Mouse (Mus musculus): Measurements from ENCODE around the gene Ccr10. TPM values are rescaled to one million over a fixed set of nuclear protein-coding genes. Genes with fewer than 3 reads are reported as not detected.
A peak's percentile ranks its signal among the peaks of the same experiment; 100 is the strongest.

Gene Ccr10
- polyA plus RNA-seq, 1 experiment from 2014 or later: not detected

DNA sequence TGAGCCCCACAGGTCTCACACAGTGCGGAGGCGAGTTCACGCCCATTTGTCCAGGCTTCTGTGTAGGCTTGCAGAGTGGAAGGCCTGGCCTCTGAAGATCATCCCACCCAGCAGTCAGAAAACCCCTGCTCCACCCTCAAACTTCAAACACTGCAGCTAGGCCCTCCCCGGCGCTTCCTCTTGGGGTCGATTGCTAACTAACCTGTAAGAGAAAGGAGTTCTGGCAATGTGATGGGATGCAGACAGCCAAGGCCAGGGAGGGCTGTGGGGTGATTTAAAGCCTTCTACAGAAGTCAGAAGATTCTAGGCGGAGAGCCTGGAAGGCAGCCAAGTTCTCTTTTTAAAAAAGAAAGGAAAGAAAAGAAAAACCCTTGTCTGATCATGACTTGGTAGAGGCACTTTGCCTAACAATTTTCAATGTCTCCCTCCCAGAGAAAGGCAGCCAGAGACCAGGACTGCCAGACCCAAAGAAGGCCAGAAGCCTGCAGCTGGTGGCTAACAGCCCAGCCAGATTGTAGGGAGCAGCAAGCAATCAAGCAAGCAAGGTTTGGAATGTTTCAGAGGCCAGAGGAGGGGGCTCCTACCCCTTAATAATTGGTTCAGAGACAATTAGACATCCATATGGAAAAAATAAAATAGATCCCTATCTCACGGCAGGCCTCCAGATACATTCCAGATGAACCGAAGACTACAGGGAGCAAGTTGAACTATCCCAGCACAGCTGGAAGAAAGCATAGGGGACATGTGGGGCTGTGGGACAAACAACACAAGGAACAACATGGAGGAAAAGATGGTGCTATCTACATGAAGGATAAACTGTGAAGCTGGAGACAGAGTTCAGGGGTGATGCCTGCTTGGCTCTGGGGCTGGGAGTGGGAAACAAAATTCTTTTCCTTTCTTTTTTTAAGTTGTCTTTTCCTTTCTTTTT, 25.8 kb downstream of the Ccr10 start:
- Histone ChIP-seq H3K4me2 (no peak overlapping the region), H3K27ac (ENCODE audit: low read depth, low read length) (no peak overlapping the region), H3K9me3 (ENCODE audit: control insufficient read depth, low read length) (no peaks in the 10 kb centered on the region), H3K4me1 (ENCODE audit: control insufficient read depth, insufficient read depth, low read length) (no peaks in the 10 kb centered on the region), H3K27me3 (ENCODE audit: control insufficient read depth, insufficient read depth, low read length) (no peaks in the 10 kb centered on the region), H3K36me3 (ENCODE audit: control insufficient read depth, insufficient read depth, low read length) (no peaks in the 10 kb centered on the region), H3K9ac (ENCODE audit: low read length) (no peak overlapping the region), H3K4me3 (ENCODE audit: low read depth, low read length) (no peak overlapping the region)
- 72% methylated on average over 9 of the region's 9 CpGs for WGBS
- no peak for ATAC-seq (ENCODE audit: low FRiP score)
- peak; percentile 59 for DNase-seq (ENCODE audit: low spot score, missing footprints)

DNA sequence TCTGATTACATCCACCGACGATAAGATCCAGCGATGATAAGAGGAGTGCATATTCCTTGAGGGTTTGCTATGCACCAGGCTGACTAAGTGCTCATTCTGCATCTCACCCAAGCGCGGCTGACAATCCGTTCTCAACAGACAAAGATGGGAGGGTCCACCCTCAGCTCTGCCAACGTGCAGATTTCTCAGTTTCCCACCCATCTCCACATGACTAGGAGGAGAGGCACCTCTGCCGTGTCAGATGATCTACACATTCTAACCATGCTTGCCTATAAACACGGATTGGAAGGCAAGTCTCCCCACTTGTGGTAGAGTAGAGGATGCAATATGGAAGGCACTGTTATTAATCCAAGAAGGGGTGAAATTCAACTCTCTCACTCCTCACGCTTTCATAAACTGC, 26.5 kb downstream of the Ccr10 start:
- ATAC-seq (ENCODE audit: low FRiP score) (no peak), DNase-seq (ENCODE audit: low spot score, missing footprints) (peak; percentile 64)
- 70% methylated on average over 10 of the region's 10 CpGs for WGBS
- Histone ChIP-seq H3K27me3 (ENCODE audit: control insufficient read depth, insufficient read depth, low read length) (no peaks in the 10 kb centered on the region), H3K27ac (ENCODE audit: low read depth, low read length) (no peak overlapping the region), H3K4me1 (ENCODE audit: control insufficient read depth, insufficient read depth, low read length) (peaks cover 3% of the 10 kb centered on the region; the same call in 1 of the 2 replicates), H3K4me2 (no peak overlapping the region), H3K36me3 (ENCODE audit: control insufficient read depth, insufficient read depth, low read length) (no peaks in the 10 kb centered on the region), H3K9ac (ENCODE audit: low read length) (no peak overlapping the region), H3K9me3 (ENCODE audit: control insufficient read depth, low read length) (no peaks in the 10 kb centered on the region), H3K4me3 (ENCODE audit: low read depth, low read length) (no peak overlapping the region)

DNA sequence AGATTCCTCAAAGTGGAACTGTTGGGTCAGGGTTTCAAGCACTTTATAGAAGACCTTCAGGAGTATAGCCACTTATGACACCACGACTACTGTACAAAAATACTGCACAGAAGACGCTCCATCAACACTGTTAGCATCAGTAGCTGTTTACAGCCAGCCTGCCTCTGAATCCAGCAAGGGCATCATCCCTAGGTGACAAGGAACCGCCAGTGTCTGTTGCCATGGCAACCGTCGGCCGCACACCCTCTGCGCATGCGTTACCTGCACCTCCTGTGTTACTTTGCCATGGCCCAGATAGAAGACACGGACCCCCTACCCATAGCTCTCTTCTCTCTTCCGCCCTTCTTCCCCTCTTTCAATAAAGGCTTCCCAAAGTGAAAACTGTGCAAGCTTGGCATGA, 28.9 kb downstream of the Ccr10 start:
- no peaks in the 10 kb centered on the region for H3K9me3 ChIP-seq (ENCODE audit: control insufficient read depth, low read length)
- no peak overlapping the region for H3K4me2 ChIP-seq
- ATAC-seq (ENCODE audit: low FRiP score) (no peak), DNase-seq (ENCODE audit: low spot score, missing footprints) (peak; percentile 91)
- H3K9ac ChIP-seq (ENCODE audit: low read length): no peak overlapping the region
- H3K4me3 ChIP-seq (ENCODE audit: low read depth, low read length): no peak overlapping the region
- H3K4me1 ChIP-seq (ENCODE audit: control insufficient read depth, insufficient read depth, low read length): peaks cover 3% of the 10 kb centered on the region; the same call in 1 of the 2 replicates
- no peaks in the 10 kb centered on the region for H3K36me3 ChIP-seq (ENCODE audit: control insufficient read depth, insufficient read depth, low read length)
- H3K27me3 ChIP-seq (ENCODE audit: control insufficient read depth, insufficient read depth, low read length): no peaks in the 10 kb centered on the region
- WGBS: 18% methylated on average over 10 of the region's 10 CpGs
- H3K27ac ChIP-seq (ENCODE audit: low read depth, low read length): no peak overlapping the region

DNA sequence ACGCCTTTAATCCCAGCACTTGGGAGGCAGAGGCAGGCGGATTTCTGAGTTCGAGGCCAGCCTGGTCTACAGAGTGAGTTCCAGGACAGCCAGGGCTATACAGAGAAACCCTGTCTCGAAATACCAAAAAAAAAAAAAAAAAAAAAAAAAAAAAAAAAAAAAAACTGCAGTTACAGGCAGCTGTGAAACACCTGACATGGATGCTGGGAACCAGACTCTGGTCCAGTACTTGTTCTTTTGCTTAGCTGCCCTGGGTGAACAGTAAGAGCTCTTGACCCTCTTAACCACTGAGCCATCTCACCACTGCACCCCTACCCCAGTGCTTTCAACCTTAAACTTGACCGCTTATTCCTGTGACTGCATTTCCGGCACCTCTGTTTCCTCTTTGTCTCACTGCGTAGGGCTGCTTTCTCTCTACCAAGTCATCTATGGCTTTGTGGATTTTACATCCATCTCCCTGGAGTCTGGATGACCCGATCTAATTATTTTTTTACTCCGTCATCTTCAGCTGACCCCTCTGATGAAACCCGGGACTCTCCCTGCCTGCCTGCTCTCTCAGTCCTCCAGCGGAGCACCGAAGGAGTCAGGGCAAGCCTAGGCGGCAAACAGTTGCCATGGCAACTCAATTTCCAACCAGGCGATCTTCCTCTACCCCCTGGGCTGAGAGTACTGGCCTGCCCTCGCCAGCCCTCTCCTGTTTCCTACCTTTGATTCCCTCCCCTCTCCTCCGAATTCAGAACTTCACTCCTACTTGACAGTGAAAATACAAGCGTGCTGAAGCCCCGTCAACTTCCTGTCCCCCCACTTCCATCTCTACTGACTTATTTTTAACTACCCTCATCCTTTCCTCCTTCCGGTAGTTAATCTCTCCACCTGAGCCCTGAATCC, 31.7 kb downstream of the Ccr10 start:
- H3K4me1 ChIP-seq (ENCODE audit: control insufficient read depth, insufficient read depth, low read length): peaks cover 3% of the 10 kb centered on the region; the same call in 1 of the 2 replicates
- no peaks in the 10 kb centered on the region for H3K9me3 ChIP-seq (ENCODE audit: control insufficient read depth, low read length)
- ATAC-seq (ENCODE audit: low FRiP score): peak; percentile 79; the same call in 1 of the 2 replicates
- H3K27ac ChIP-seq (ENCODE audit: low read depth, low read length): no peak overlapping the region
- peak overlapping the region; percentile 59 for H3K9ac ChIP-seq (ENCODE audit: low read length)
- H3K36me3 ChIP-seq (ENCODE audit: control insufficient read depth, insufficient read depth, low read length): no peaks in the 10 kb centered on the region
- H3K4me2 ChIP-seq: peak overlapping the region; percentile 45
- peak; percentile 95 for DNase-seq (ENCODE audit: low spot score, missing footprints)
- 21% methylated on average over 18 of the region's 19 CpGs for WGBS
- H3K4me3 ChIP-seq (ENCODE audit: low read depth, low read length): peak overlapping the region; percentile 20; the same call in 1 of the 2 replicates
- H3K27me3 ChIP-seq (ENCODE audit: control insufficient read depth, insufficient read depth, low read length): no peaks in the 10 kb centered on the region

DNA sequence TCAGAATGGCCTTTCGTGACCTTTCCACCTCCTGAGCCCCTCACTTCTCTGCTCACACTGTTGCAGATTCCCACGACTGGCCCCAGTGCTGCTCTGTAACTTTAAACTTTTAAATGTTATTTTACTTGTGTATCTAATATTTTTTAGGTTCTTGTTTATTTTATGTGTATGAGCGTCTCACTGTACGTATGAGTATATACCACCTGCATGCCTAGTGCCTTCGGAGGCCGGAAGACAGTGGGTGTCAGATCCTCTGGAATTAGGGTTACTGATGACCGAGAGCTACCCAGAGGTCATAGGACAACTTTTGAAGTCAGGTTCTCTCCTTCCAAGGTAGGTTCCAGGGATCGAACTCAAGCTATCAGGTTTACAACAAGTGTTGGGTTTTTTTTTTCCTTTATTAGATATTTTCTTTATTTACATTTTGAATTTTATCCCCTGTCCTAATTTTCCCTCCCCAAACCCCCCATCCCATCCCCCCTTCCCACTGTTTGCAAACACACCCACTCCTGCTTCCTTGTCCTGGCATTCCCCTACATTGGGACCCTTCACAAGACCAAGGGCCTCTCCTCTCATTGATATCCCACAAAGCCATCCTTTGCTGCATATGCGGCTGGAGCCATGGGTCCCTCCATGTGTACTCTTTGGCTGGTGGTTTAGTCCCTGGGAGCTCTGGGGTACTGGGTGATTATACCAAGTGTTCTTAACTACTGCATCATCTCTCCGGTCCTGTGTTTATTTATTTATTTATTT, 32.9 kb downstream of the Ccr10 start:
- Histone ChIP-seq H3K4me2 (no peak overlapping the region), H3K27ac (ENCODE audit: low read depth, low read length) (no peak overlapping the region), H3K4me3 (ENCODE audit: low read depth, low read length) (no peak overlapping the region), H3K9ac (ENCODE audit: low read length) (no peak overlapping the region), H3K4me1 (ENCODE audit: control insufficient read depth, insufficient read depth, low read length) (peaks cover 3% of the 10 kb centered on the region; the same call in 1 of the 2 replicates), H3K27me3 (ENCODE audit: control insufficient read depth, insufficient read depth, low read length) (no peaks in the 10 kb centered on the region), H3K9me3 (ENCODE audit: control insufficient read depth, low read length) (no peaks in the 10 kb centered on the region), H3K36me3 (ENCODE audit: control insufficient read depth, insufficient read depth, low read length) (no peaks in the 10 kb centered on the region)
- peak; percentile 61 for DNase-seq (ENCODE audit: low spot score, missing footprints)
- WGBS: 88% methylated on average over 10 of the region's 10 CpGs
- no peak for ATAC-seq (ENCODE audit: low FRiP score)

DNA sequence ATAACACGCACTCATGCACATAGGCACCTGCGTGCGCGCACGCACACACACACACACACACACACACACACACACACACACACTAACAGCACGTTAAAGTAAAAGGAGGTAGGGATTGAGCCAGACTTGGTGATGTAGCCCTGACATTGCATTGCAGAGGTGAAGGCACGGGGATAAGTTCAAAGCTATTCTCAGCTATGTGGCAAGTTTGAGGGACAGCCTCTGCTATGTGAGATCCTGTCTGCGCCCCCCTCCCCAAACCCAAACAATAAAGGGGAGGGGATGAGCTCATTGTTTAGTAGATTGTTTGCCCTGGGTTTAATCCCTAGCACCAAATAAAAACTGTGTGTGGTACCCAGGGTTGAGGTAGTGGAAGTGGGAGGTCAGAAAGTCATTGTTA, 34.2 kb downstream of the Ccr10 start:
- 75% methylated on average over 8 of the region's 8 CpGs for WGBS
- H3K9me3 ChIP-seq (ENCODE audit: control insufficient read depth, low read length): no peaks in the 10 kb centered on the region
- DNase-seq (ENCODE audit: low spot score, missing footprints): peak; percentile 71
- H3K4me2 ChIP-seq: no peak overlapping the region
- no peaks in the 10 kb centered on the region for H3K27me3 ChIP-seq (ENCODE audit: control insufficient read depth, insufficient read depth, low read length)
- no peak overlapping the region for H3K9ac ChIP-seq (ENCODE audit: low read length)
- no peak overlapping the region for H3K4me3 ChIP-seq (ENCODE audit: low read depth, low read length)
- H3K4me1 ChIP-seq (ENCODE audit: control insufficient read depth, insufficient read depth, low read length): peaks cover 3% of the 10 kb centered on the region; the same call in 1 of the 2 replicates
- no peak overlapping the region for H3K27ac ChIP-seq (ENCODE audit: low read depth, low read length)
- no peak for ATAC-seq (ENCODE audit: low FRiP score)
- no peaks in the 10 kb centered on the region for H3K36me3 ChIP-seq (ENCODE audit: control insufficient read depth, insufficient read depth, low read length)

DNA sequence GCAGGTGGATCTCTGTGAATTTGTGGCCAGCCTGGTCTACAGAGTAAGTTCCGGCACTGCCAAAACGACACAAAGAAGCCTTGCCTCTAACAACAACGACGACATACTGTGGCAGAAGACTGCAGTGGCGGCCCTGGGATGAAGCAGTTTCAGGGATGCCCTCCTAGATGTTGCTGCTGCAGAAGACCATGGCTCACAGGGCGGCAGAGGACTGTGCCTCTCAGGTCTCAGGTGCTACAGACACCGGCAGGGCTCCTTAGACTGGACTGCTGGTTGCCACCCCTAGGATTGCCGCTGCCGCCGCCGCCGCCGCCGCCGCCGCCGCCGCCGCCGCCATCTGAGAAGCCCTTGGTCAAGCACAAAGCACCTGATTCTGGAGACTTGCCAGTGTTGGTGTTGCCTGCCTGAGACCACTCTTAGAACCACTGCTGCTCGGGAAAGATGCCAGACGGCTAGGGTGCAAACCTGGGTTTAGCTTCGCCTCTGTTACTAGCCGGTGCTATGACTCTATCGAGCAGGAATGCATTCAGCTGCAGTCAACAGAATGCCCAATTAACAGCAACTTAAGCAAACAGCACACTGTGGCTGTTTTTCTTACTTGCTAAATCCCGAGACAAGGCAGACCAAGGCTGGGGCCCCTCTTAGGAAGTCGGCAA, 35.0 kb downstream of the Ccr10 start:
- no peaks in the 10 kb centered on the region for H3K9me3 ChIP-seq (ENCODE audit: control insufficient read depth, low read length)
- H3K36me3 ChIP-seq (ENCODE audit: control insufficient read depth, insufficient read depth, low read length): no peaks in the 10 kb centered on the region
- H3K4me3 ChIP-seq (ENCODE audit: low read depth, low read length): peak overlapping the region; percentile 11; the same call in 1 of the 2 replicates
- H3K27me3 ChIP-seq (ENCODE audit: control insufficient read depth, insufficient read depth, low read length): no peaks in the 10 kb centered on the region
- ATAC-seq (ENCODE audit: low FRiP score) (no peak), DNase-seq (ENCODE audit: low spot score, missing footprints) (peak; percentile 91)
- H3K27ac ChIP-seq (ENCODE audit: low read depth, low read length): no peak overlapping the region
- H3K4me2 ChIP-seq: peak overlapping the region; percentile 41
- peaks cover 3% of the 10 kb centered on the region; the same call in 1 of the 2 replicates for H3K4me1 ChIP-seq (ENCODE audit: control insufficient read depth, insufficient read depth, low read length)
- WGBS: 40% methylated on average over 27 of the region's 27 CpGs
- peak overlapping the region; percentile 6; the same call in 1 of the 2 replicates for H3K9ac ChIP-seq (ENCODE audit: low read length)
